Mouse (Mus musculus): ENCODE results near the gene Scaf4. TPM values are rescaled to one million over a fixed set of nuclear protein-coding genes. Genes with fewer than 3 reads are reported as not detected.

Gene Scaf4
- total and polyA plus RNA-seq, 2 experiments from 2014 or later, result 15.7 to 16.9 TPM

DNA sequence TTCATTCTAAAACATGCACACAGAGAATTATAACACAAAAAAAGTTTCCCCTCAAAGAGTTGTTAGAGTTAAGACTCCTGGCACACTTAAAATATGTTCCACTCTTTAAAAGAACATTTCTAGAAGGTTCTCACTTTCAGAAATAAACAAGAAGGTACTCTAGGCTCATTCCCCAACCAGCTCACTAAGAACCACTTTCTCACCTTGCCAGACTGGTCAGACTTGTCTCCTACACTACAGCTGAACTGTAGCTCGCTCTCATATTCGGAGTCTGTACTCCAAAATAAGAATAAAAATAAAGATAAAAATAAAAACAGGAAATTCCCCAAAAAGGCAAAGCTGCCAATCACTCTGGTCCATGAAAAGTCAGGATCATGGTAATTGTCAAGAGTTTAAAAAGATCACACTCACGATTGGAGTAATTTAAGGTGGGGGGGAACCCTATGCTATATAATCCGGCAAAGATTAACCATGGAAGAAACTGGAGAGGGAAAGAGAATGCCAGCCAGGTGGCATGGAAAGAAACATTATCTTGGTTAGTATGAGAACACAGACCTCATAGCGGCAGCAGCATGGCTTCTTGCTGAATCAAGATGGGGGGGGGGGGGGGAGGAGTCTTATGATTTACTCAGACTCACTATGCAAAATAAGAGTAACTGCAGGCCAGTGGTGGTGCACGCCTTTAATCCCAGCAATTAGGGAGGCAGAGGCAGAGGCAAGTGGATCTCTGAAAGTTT lies 80.9 kb downstream of the Scaf4 start:
- no peak for ATAC-seq
- H3K4me1 ChIP-seq (ENCODE audit: insufficient read depth), result no peaks in the 10 kb centered on the region
- 89% methylated on average over 6 of the region's 6 CpGs for WGBS

DNA sequence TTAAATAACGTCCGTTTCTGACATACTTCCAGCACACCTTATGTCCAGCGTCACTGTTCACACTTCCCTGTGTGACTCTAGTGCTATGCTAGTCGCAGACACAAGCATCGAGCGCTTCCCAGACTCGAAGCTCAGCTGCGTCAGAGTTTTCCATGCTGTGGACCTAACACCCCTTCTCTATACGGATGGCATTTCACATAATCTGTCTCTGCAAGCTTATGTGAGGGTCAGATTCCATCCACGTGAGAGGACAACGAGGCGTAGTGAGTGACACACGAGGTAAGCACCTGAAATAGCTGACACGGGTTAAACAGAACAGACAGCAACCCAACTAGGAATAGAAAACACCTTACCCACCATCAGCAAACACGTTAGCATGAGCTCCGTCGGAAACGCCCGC lies 82.2 kb downstream of the Scaf4 start:
- Histone ChIP-seq H3K27ac (ENCODE audit: low read depth, low read length) (no peak overlapping the region), H3K4me1 (ENCODE audit: insufficient read depth) (no peaks in the 10 kb centered on the region), H3K9me3 (ENCODE audit: low read length) (no peaks in the 10 kb centered on the region), H3K4me3 (ENCODE audit: low read depth, low read length) (no peak overlapping the region), H3K36me3 (ENCODE audit: insufficient read depth) (no peaks in the 10 kb centered on the region), H3K27me3 (ENCODE audit: insufficient read depth, low read length) (no peaks in the 10 kb centered on the region), H3K4me2 (ENCODE audit: low read depth) (no peak overlapping the region), H3K9ac (no peak overlapping the region)
- TF ChIP-seq CTCF (IDR thresholded peaks at IDR 0.05; ENCODE audit: low read depth), result no peak
- WGBS, result 70% methylated on average over 19 of the region's 19 CpGs
- ATAC-seq (no peak), DNase-seq (no peak)

More for the DNA sequence above, 80.9 kb downstream of the Scaf4 start:
- H3K36me3 ChIP-seq (ENCODE audit: insufficient read depth), result no peaks in the 10 kb centered on the region
- no peak overlapping the region for H3K4me3 ChIP-seq (ENCODE audit: low read depth, low read length)
- DNase-seq, result no peak
- no peak overlapping the region for H3K27ac ChIP-seq (ENCODE audit: low read depth, low read length)
- H3K4me2 ChIP-seq (ENCODE audit: low read depth), result no peak overlapping the region
- no peak overlapping the region for H3K9ac ChIP-seq
- H3K27me3 ChIP-seq (ENCODE audit: insufficient read depth, low read length), result no peaks in the 10 kb centered on the region
- TF ChIP-seq CTCF (IDR thresholded peaks at IDR 0.05; ENCODE audit: low read depth), result no peak
- no peaks in the 10 kb centered on the region for H3K9me3 ChIP-seq (ENCODE audit: low read length)

DNA sequence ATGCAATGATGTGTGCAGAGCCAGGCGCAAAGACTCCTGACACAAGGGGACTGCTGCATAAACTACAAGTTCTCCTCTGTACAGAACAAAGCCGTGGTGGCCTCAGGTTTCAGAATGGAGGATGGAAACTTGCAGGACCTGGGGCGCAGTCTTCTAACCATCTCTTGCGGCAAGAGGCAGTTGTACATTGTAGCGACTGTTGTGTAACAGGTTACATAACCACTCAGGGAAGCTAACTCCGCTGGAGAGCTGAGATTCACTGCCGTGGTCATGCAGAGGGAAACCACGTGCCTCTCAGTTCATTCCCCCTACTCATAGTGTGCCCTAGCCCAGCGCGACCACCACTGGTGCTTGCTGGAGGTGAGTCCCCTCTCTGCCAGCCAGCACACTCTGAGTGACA lies 85.1 kb downstream of the Scaf4 start:
- Histone ChIP-seq H3K27me3 (ENCODE audit: insufficient read depth, low read length) (no peaks in the 10 kb centered on the region), H3K9me3 (ENCODE audit: low read length) (no peaks in the 10 kb centered on the region), H3K9ac (no peak overlapping the region), H3K4me1 (ENCODE audit: insufficient read depth) (no peaks in the 10 kb centered on the region), H3K4me2 (ENCODE audit: low read depth) (no peak overlapping the region), H3K4me3 (ENCODE audit: low read depth, low read length) (no peak overlapping the region), H3K27ac (ENCODE audit: low read depth, low read length) (no peak overlapping the region), H3K36me3 (ENCODE audit: insufficient read depth) (no peaks in the 10 kb centered on the region)
- ATAC-seq (no peak), DNase-seq (no peak)
- WGBS, result 92% methylated on average over 10 of the region's 10 CpGs
- no peak for TF ChIP-seq CTCF (IDR thresholded peaks at IDR 0.05; ENCODE audit: low read depth)

DNA sequence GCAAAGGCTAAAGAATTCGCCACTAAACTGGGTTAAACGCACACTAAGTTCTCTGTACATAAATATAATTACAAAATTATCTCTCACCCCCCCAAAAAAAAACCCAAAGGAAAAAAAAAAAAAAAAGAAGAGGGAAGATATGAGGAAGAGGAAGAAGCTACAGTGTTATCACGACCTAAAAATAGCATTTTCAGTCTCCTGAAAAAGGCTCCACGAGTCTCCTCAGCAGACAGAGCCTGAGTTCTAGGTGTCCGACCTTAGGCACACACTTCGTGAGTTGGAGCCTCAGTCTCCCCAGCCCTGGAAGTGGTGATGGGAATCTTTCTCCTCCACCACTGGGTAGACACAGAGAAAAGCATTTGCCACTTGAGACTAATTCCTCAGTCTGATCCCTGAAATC lies 85.7 kb downstream of the Scaf4 start:
- DNase-seq (no peak), ATAC-seq (no peak)
- no peak overlapping the region for H3K9ac ChIP-seq
- WGBS, result 93% methylated on average over 6 of the region's 6 CpGs
- H3K27me3 ChIP-seq (ENCODE audit: insufficient read depth, low read length), result no peaks in the 10 kb centered on the region
- H3K4me3 ChIP-seq (ENCODE audit: low read depth, low read length), result no peak overlapping the region
- no peaks in the 10 kb centered on the region for H3K36me3 ChIP-seq (ENCODE audit: insufficient read depth)
- H3K9me3 ChIP-seq (ENCODE audit: low read length), result no peaks in the 10 kb centered on the region
- H3K27ac ChIP-seq (ENCODE audit: low read depth, low read length), result no peak overlapping the region
- no peak for TF ChIP-seq CTCF (IDR thresholded peaks at IDR 0.05; ENCODE audit: low read depth)
- H3K4me2 ChIP-seq (ENCODE audit: low read depth), result no peak overlapping the region
- no peaks in the 10 kb centered on the region for H3K4me1 ChIP-seq (ENCODE audit: insufficient read depth)

DNA sequence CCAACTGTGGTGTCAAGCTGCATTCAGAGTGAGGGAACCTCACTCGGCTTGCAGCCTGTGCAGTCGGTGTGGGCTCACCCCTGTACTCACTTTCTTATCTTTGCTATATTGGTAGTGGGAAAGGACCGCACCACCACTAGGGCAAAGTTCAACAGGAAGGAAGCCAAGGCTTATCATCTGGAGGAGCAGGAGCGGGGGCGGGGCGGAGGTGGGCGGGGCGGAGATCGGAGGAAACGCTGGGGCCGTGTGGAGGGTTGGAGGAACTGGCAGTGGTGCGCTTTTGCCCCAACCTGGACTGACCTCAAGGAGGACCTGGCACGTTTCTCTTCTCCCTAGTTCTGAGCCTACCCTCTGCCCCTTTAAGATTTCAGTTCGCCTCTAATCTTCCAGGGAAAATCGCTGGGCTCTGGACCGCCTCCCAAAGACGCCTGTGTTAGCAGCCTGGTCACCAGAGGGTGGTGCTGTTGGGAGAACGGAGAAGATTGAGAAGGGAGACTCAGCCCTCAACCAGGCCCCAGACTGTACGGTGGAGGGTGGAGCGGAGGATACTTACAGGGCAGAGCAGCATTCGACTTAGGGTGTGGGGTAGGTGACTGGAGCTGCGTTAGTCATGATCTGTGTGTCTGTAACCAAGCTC lies 86.8 kb downstream of the Scaf4 start:
- no peaks in the 10 kb centered on the region for H3K9me3 ChIP-seq (ENCODE audit: low read length)
- H3K27ac ChIP-seq (ENCODE audit: low read depth, low read length), result no peak overlapping the region
- ATAC-seq, result peak; percentile 97
- H3K4me2 ChIP-seq (ENCODE audit: low read depth), result peak overlapping the region; percentile 52
- WGBS, result 4% methylated on average over 22 of the region's 22 CpGs
- TF ChIP-seq CTCF (IDR thresholded peaks at IDR 0.05; ENCODE audit: low read depth), result peak; percentile 74
- H3K4me3 ChIP-seq (ENCODE audit: low read depth, low read length), result peak overlapping the region; percentile 35
- peak; percentile 83 for DNase-seq
- H3K27me3 ChIP-seq (ENCODE audit: insufficient read depth, low read length), result no peaks in the 10 kb centered on the region
- H3K9ac ChIP-seq, result peak overlapping the region; percentile 47
- no peaks in the 10 kb centered on the region for H3K36me3 ChIP-seq (ENCODE audit: insufficient read depth)
- no peaks in the 10 kb centered on the region for H3K4me1 ChIP-seq (ENCODE audit: insufficient read depth)

DNA sequence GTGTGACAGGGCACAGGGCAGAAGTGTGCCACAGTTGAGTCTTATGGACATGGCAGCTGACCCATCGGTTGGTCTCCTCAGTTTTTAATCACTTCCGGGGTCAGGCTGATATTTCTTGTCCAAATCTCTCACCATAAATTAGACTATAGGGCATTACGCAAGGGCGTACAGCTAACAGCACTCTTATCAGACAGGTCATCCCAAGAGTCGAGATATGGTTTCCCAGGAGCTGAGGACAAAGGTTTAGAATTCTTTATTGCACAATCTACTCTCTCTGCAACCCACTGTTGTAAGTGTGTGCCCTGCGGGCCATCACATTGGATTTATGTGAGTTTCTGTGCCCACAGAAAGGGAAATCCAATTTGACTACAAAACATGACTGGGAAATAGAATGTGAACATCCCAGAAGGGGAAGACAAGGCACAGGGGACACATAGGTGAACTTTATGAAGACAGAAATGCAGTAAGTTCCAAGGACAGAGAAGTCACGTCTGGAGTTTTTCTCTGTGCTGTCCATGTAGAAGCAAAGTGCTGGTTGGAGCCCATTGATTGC lies 87.5 kb downstream of the Scaf4 start:
- no peaks in the 10 kb centered on the region for H3K4me1 ChIP-seq (ENCODE audit: insufficient read depth)
- no peaks in the 10 kb centered on the region for H3K36me3 ChIP-seq (ENCODE audit: insufficient read depth)
- no peak for TF ChIP-seq CTCF (IDR thresholded peaks at IDR 0.05; ENCODE audit: low read depth)
- H3K9me3 ChIP-seq (ENCODE audit: low read length), result no peaks in the 10 kb centered on the region
- DNase-seq (no peak), ATAC-seq (no peak)
- H3K4me3 ChIP-seq (ENCODE audit: low read depth, low read length), result no peak overlapping the region
- no peaks in the 10 kb centered on the region for H3K27me3 ChIP-seq (ENCODE audit: insufficient read depth, low read length)
- WGBS, result 88% methylated on average over 7 of the region's 7 CpGs
- H3K4me2 ChIP-seq (ENCODE audit: low read depth), result no peak overlapping the region
- H3K27ac ChIP-seq (ENCODE audit: low read depth, low read length), result no peak overlapping the region
- H3K9ac ChIP-seq, result no peak overlapping the region

DNA sequence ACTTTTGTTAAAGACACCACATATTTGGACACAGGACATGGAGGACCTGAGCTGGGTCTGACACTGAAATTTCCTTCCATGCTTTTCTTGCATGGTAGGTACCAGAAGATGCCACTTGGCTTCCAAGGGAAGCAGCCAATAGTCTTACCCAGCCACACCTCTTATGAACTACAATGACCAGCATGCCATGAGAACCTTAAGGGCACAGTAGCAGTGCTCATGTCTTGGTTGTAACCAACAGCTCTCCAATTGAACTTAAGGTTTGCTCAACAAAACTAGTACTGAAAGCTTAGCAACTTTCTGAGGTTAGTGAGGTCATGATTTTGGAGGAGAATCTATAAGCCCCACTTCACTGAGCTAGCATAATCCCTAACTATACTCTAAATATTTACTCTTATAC lies 90.6 kb downstream of the Scaf4 start:
- no peaks in the 10 kb centered on the region for H3K4me1 ChIP-seq (ENCODE audit: insufficient read depth)
- no peaks in the 10 kb centered on the region for H3K9me3 ChIP-seq (ENCODE audit: low read length)
- no peak overlapping the region for H3K9ac ChIP-seq
- no peak overlapping the region for H3K4me2 ChIP-seq (ENCODE audit: low read depth)
- DNase-seq (no peak), ATAC-seq (no peak)
- H3K4me3 ChIP-seq (ENCODE audit: low read depth, low read length), result no peak overlapping the region
- H3K27me3 ChIP-seq (ENCODE audit: insufficient read depth, low read length), result no peaks in the 10 kb centered on the region
- no peaks in the 10 kb centered on the region for H3K36me3 ChIP-seq (ENCODE audit: insufficient read depth)
- no peak overlapping the region for H3K27ac ChIP-seq (ENCODE audit: low read depth, low read length)
- no peak for TF ChIP-seq CTCF (IDR thresholded peaks at IDR 0.05; ENCODE audit: low read depth)

Data from forebrain, postnatal 0 days (tissue).